Mouse (Mus musculus): Measurements from ENCODE around the gene Ptpn3. TPM values are rescaled to one million over a fixed set of nuclear protein-coding genes. Genes with fewer than 3 reads are reported as not detected.
A peak's percentile ranks its signal among the peaks of the same experiment; 100 is the strongest.

Ptpn3 gene
- polyA plus RNA-seq, 2 experiments: 0.38 to 0.46 TPM

DNA sequence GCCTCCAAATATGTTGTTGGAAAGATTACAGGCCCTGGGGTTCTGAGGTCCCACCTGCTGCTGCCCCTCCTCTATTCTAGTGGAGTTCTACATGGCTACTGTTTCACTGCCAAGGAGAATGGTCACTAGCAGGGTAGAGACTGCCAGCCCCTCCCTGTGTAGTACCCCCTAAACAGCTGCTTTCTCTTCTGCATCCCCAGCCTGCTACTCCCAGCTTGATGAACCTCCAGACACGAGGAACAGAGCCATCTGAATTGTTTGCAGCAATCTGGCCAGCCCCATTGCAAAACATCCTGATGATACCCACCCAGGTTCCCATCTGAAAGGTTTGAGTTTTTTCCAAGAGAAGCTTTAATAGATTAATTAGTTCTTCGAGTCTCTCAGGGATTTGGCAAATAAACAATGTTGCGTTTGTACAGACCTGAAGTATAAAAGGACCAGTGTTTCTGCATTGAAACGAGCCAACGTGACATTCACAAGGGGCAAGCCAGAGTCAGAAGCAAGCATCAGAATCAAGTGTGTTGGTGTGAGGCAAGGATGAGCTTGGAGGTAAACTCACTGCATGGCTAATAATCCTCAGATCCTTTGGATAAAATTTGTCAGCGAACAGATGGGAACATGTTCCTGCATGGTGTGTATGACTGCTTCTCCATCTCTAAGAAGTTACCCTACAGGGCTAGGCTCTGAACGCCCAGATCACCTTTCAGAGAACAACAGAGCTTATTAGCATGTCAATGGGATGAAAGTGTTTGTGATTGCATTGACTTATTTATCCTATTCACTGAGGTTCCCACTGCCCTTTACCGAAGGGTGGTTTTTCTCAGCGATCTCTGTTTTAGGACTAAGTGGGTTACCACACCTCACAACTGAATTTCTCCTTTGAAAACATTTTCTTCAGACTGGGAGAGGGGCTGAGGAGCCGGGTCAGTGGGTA is 138.6 kb downstream of the Ptpn3 start:
- Histone ChIP-seq H3K36me3 (replicated peaks; ENCODE audit: control insufficient read depth, insufficient read depth, low read depth) (no peaks in the 10 kb centered on the region), H3K27me3 (ENCODE audit: control insufficient read depth, insufficient read depth, low read length) (no peaks in the 10 kb centered on the region; the same call in 1 of the 2 replicates), H3K27ac (no peak overlapping the region), H3K9ac (replicated peaks) (no peak overlapping the region), H3K4me2 (ENCODE audit: low read depth) (no peak overlapping the region), H3K4me3 (ENCODE audit: insufficient read depth in 1 of 2, low read depth in 2 of 2, low read length in 2 of 2) (no peak overlapping the region), H3K4me1 (replicated peaks; ENCODE audit: control insufficient read depth in 2 of 2, insufficient read depth in 2 of 2, low read length in 1 of 2) (peaks cover under 1 to 13% of the 10 kb centered on the region in 2 experiments; a peak in 2 of 4 replicates), H3K9me3 (ENCODE audit: control insufficient read depth, low read length) (no peaks in the 10 kb centered on the region)
- ATAC-seq (ENCODE audit: insufficient read depth) (no peak), DNase-seq (ENCODE audit: low read depth in 3 of 3, low spot score in 3 of 3) (no peak)
- TF ChIP-seq EP300 (IDR thresholded peaks at IDR 0.05; ENCODE audit: low read depth) (no peak), CTCF (IDR thresholded peaks at IDR 0.05; ENCODE audit: low read depth) (no peak)
- WGBS (ENCODE audit: insufficient replicate concordance): 41% methylated on average over 10 of the region's 10 CpGs

DNA sequence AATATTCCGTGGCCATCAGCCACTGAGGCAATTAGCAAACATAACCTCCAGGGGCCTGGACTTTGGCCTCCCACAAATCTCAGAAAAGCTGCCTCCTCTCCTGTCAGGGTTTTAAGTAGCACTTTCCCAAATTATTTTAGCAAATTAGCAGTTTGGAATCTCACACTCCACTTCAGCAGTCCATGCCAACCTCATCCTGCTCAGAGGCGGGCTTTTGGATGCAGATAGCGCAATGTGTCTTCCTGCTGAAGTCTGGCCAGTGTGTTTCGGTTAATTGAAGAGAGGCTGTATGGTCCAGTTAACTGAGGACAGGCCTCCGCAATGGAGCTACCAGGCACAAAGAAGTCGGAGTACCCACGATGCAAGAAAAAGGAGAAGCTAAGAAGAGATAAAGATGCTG is 141.1 kb downstream of the Ptpn3 start:
- Histone ChIP-seq H3K9me3 (ENCODE audit: control insufficient read depth, low read length) (no peaks in the 10 kb centered on the region), H3K4me3 (ENCODE audit: insufficient read depth in 1 of 2, low read depth in 2 of 2, low read length in 2 of 2) (no peak overlapping the region), H3K36me3 (replicated peaks; ENCODE audit: control insufficient read depth, insufficient read depth, low read depth) (no peaks in the 10 kb centered on the region), H3K4me2 (ENCODE audit: low read depth) (no peak overlapping the region), H3K27ac (no peak overlapping the region), H3K9ac (replicated peaks) (no peak overlapping the region), H3K4me1 (replicated peaks; ENCODE audit: control insufficient read depth in 2 of 2, insufficient read depth in 2 of 2, low read length in 1 of 2) (peaks cover under 1 to 2% of the 10 kb centered on the region in 2 experiments; a peak in 1 of 4 replicates), H3K27me3 (ENCODE audit: control insufficient read depth, insufficient read depth, low read length) (no peaks in the 10 kb centered on the region; the same call in 1 of the 2 replicates)
- TF ChIP-seq EP300 (IDR thresholded peaks at IDR 0.05; ENCODE audit: low read depth) (no peak), CTCF (IDR thresholded peaks at IDR 0.05; ENCODE audit: low read depth) (no peak)
- DNase-seq (ENCODE audit: low read depth in 3 of 3, low spot score in 3 of 3) (no peak), ATAC-seq (ENCODE audit: insufficient read depth) (no peak)
- whole genome bisulfite sequencing (ENCODE audit: insufficient replicate concordance): 65% methylated on average over 7 of the region's 7 CpGs

DNA sequence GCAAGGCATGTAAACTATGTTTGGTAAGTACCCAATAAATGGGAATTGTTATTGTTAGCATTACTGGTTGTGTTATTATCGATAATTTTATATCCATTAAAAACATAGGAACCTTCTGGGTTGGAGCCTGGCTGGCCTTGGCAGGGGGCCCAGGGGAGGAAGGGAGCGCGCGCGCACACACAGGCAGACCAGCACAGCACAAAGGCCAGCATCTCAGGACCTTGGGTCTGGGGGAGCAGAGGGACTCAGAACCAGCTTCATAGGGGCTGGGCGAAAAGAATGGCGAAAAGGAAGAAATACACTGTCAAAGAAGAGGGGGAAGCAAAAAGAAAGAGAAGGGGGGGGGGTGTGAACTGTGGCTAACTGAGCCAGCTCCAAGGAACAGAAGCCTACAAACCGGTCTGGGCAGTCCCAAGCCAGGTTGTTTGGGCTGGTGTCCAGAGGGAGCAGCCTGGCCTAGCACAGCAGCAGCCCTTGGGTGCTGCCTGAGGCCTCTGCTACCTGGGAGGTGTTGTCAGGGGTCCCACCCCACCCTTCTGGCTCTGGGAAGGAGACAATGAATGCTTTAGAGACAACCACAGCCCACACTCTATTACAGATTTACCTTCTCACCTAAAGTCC is 145.0 kb downstream of the Ptpn3 start:
- TF ChIP-seq EP300 (IDR thresholded peaks at IDR 0.05; ENCODE audit: low read depth): no peak
- TF ChIP-seq CTCF (IDR thresholded peaks at IDR 0.05; ENCODE audit: low read depth): no peak
- Histone ChIP-seq H3K4me3 (ENCODE audit: insufficient read depth in 1 of 2, low read depth in 2 of 2, low read length in 2 of 2) (no peak overlapping the region), H3K4me2 (ENCODE audit: low read depth) (no peak overlapping the region), H3K9me3 (ENCODE audit: control insufficient read depth, low read length) (no peaks in the 10 kb centered on the region), H3K9ac (replicated peaks) (no peak overlapping the region), H3K4me1 (replicated peaks; ENCODE audit: control insufficient read depth in 2 of 2, insufficient read depth in 2 of 2, low read length in 1 of 2) (peaks cover 33 to 34% of the 10 kb centered on the region in 2 experiments), H3K27ac (no peak overlapping the region), H3K36me3 (replicated peaks; ENCODE audit: control insufficient read depth, insufficient read depth, low read depth) (no peaks in the 10 kb centered on the region), H3K27me3 (ENCODE audit: control insufficient read depth, insufficient read depth, low read length) (no peaks in the 10 kb centered on the region)
- no peak for DNase-seq (ENCODE audit: low read depth in 3 of 3, low spot score in 3 of 3)
- ATAC-seq (ENCODE audit: insufficient read depth): no peak
- WGBS (ENCODE audit: insufficient replicate concordance): 72% methylated on average over 8 of the region's 8 CpGs

DNA sequence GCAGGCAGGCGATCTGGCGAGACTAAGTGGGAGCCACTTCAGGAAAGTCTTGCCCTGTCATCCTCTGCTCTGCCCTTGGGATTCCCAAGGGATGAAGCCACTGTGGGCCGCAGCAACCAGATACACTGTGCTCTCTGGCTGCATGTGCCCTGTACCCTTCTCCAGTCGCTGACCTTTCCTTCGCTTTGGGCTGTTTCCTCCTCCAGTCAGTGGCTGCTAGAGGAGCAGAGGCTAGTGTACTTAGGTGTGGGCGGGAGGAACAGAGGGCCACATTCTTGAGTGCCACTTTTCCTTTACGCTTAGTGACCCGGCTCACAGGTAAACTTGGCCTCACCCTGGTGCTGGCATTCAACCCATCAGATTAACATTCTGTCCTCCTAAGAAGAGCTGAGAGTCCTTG is 147.8 kb downstream of the Ptpn3 start:
- H3K9ac ChIP-seq (replicated peaks): peak overlapping the region; percentile 84

More for the DNA sequence above, 147.8 kb downstream of the Ptpn3 start:
- 45% methylated on average over 8 of the region's 8 CpGs for WGBS (ENCODE audit: insufficient replicate concordance)
- TF ChIP-seq EP300 (IDR thresholded peaks at IDR 0.05; ENCODE audit: low read depth) (no peak), CTCF (IDR thresholded peaks at IDR 0.05; ENCODE audit: low read depth) (no peak)
- peak overlapping the region; percentile 87 for H3K4me2 ChIP-seq (ENCODE audit: low read depth)
- no peaks in the 10 kb centered on the region for H3K27me3 ChIP-seq (ENCODE audit: control insufficient read depth, insufficient read depth, low read length)
- peak overlapping the region; percentile 38 to 49 for H3K4me3 ChIP-seq (ENCODE audit: insufficient read depth in 1 of 2, low read depth in 2 of 2, low read length in 2 of 2)
- DNase-seq (ENCODE audit: low read depth in 3 of 3, low spot score in 3 of 3): no peak
- H3K4me1 ChIP-seq (replicated peaks; ENCODE audit: control insufficient read depth in 2 of 2, insufficient read depth in 2 of 2, low read length in 1 of 2): peaks cover 33 to 35% of the 10 kb centered on the region in 2 experiments
- H3K36me3 ChIP-seq (replicated peaks; ENCODE audit: control insufficient read depth, insufficient read depth, low read depth): no peaks in the 10 kb centered on the region
- peak overlapping the region; percentile 96 for H3K27ac ChIP-seq
- peak; percentile 66 for ATAC-seq (ENCODE audit: insufficient read depth)
- H3K9me3 ChIP-seq (ENCODE audit: control insufficient read depth, low read length): no peaks in the 10 kb centered on the region
